Mouse (Mus musculus) kidney, embryonic 16.5 days (tissue): ENCODE measurements around the gene Mpc2. TPM values are rescaled to one million over a fixed set of nuclear protein-coding genes. Genes with fewer than 3 reads are reported as not detected.
A peak's percentile ranks its signal among the peaks of the same experiment; 100 is the strongest.

Experiments used
- ATAC-seq: fragments of 200-750 bp; cut with Nextera tagmentation; 2 replicates; pipeline ENCODE4 v1.8.0; 2017; ENCODE audit warnings: moderate TSS enrichment; ENCODE audit not compliant: low FRiP score, low TSS enrichment
- H3K27ac ChIP-seq: fragments of 300-500 bp; sonication (generic); 2 replicates; pipeline ENCODE4 v1.5.1; 2014; ENCODE audit warnings: low read length
- H3K27me3 ChIP-seq: fragments of 300-500 bp; sonication (generic); 2 replicates; pipeline ENCODE4 v1.6.1; 2014; ENCODE audit warnings: low read length, control low read depth, mixed read lengths; ENCODE audit not compliant: insufficient read depth
- H3K36me3 ChIP-seq: fragments of 300-500 bp; sonication (generic); 2 replicates; pipeline ENCODE4 v1.6.1; 2014; ENCODE audit warnings: low read length, control low read depth, mixed read lengths; ENCODE audit not compliant: insufficient read depth
- H3K4me1 ChIP-seq: fragments of 300-500 bp; sonication (generic); 2 replicates; pipeline ENCODE4 v1.6.1; 2014; ENCODE audit warnings: low read length, control low read depth, mixed read lengths; ENCODE audit not compliant: insufficient read depth
- H3K4me2 ChIP-seq: fragments of 300-500 bp; sonication (generic); replicated peaks from 2 replicates; pipeline ENCODE4 v1.6.1; 2014; ENCODE audit warnings: low read depth, low read length
- H3K4me3 ChIP-seq: fragments of 300-500 bp; sonication (generic); 2 replicates; pipeline ENCODE4 v1.5.1; 2014; ENCODE audit warnings: mild to moderate bottlenecking, low read length
- H3K9ac ChIP-seq: fragments of 300-500 bp; sonication (generic); replicated peaks from 2 replicates; pipeline ENCODE4 v1.6.1; 2014; ENCODE audit warnings: low read length
- H3K9me3 ChIP-seq: fragments of 300-500 bp; sonication (generic); 2 replicates; pipeline ENCODE4 v1.6.1; 2016; ENCODE audit warnings: low read length, control low read depth
- WGBS: fragments of 180-500 bp; shearing (Covaris S2); extraction: QIAGEN DNeasy Blood & Tissue Kit; methylation state at CpG from one replicate; pipeline ENCODE4 v1.1.7; 2014; 5-methylcytosine and 5-hydroxymethylcytosine counted together
- polyA plus RNA-seq: library from polyadenylated mRNA; unstranded; fragments of >200 nt; fragmentation: Nextera tagmentation; extraction: Ambion mirVana; gene quantifications from 2 replicates; pipeline ENCODE4 v1.2.1, GENCODE M21; 2015

The Mpc2 gene
- polyA plus RNA-seq, 1 experiment from 2014 or later: 320 TPM

- Histone ChIP-seq H3K9me3 (no peaks in the 10 kb centered on the region), H3K27ac (peak overlapping the region; percentile 99), H3K4me3 (peak overlapping the region; percentile 89), H3K27me3 (no peaks in the 10 kb centered on the region), H3K36me3 (no peaks in the 10 kb centered on the region), H3K9ac (peak overlapping the region; percentile 93), H3K4me1 (peaks cover 18% of the 10 kb centered on the region), H3K4me2 (peak overlapping the region; percentile 82)
- under 1% methylated on average over 55 of the region's 60 CpGs for WGBS
- no peak for ATAC-seq
Observed at GRCm38 (mm10) chr1:165459503-165460181, 795 bp upstream of the Mpc2 start.

- Histone ChIP-seq H3K36me3 (no peaks in the 10 kb centered on the region), H3K4me2 (peak overlapping the region; percentile 87), H3K4me3 (peak overlapping the region; percentile 89), H3K27me3 (no peaks in the 10 kb centered on the region), H3K9me3 (no peaks in the 10 kb centered on the region), H3K27ac (peak overlapping the region; percentile 99), H3K9ac (peak overlapping the region; percentile 93), H3K4me1 (peaks cover 18% of the 10 kb centered on the region)
- WGBS: under 1% methylated on average over 41 of the region's 41 CpGs
- ATAC-seq: peak; percentile 97
Observed at GRCm38 (mm10) chr1:165460801-165461377, 452 bp downstream of the Mpc2 start.

GRCm38 (mm10) chr1:165461681-165462080 is 1.2 kb downstream of the Mpc2 start:
- Histone ChIP-seq H3K4me2 (peak overlapping the region; percentile 87), H3K9me3 (no peaks in the 10 kb centered on the region), H3K9ac (peak overlapping the region; percentile 81), H3K27ac (peak overlapping the region; percentile 88), H3K4me3 (peak overlapping the region; percentile 89), H3K36me3 (no peaks in the 10 kb centered on the region), H3K27me3 (no peaks in the 10 kb centered on the region), H3K4me1 (peaks cover 18% of the 10 kb centered on the region)
- 3% methylated on average over 9 of the region's 9 CpGs for WGBS
- ATAC-seq: no peak

- Histone ChIP-seq H3K9ac (no peak overlapping the region), H3K4me1 (peaks cover 15% of the 10 kb centered on the region), H3K27ac (no peak overlapping the region), H3K4me2 (peak overlapping the region; percentile 48; the same call in 1 of the 2 replicates), H3K36me3 (no peaks in the 10 kb centered on the region), H3K4me3 (peak overlapping the region; percentile 7; the same call in 1 of the 2 replicates), H3K27me3 (no peaks in the 10 kb centered on the region), H3K9me3 (no peaks in the 10 kb centered on the region)
- no peak for ATAC-seq
- WGBS: 69% methylated on average over 1 of the region's 1 CpGs
Observed at GRCm38 (mm10) chr1:165462861-165463260, 2.4 kb downstream of the Mpc2 start.

GRCm38 (mm10) chr1:165464574-165464973 is 4.1 kb downstream of the Mpc2 start:
- no peak overlapping the region for H3K9ac ChIP-seq
- no peaks in the 10 kb centered on the region for H3K27me3 ChIP-seq
- H3K36me3 ChIP-seq: no peaks in the 10 kb centered on the region
- no peak overlapping the region for H3K4me2 ChIP-seq
- H3K4me3 ChIP-seq: no peak overlapping the region
- no peak for ATAC-seq
- H3K27ac ChIP-seq: no peak overlapping the region
- H3K4me1 ChIP-seq: 0 out of 2 replicates have a peak, but pooled peaks cover 8% of the 10 kb centered on the region
- 85% methylated on average over 3 of the region's 3 CpGs for WGBS
- no peaks in the 10 kb centered on the region for H3K9me3 ChIP-seq

GRCm38 (mm10) chr1:165468971-165469370 is 8.5 kb downstream of the Mpc2 start:
- Histone ChIP-seq H3K9me3 (no peaks in the 10 kb centered on the region), H3K27me3 (no peaks in the 10 kb centered on the region), H3K4me2 (peak overlapping the region; percentile 34), H3K4me1 (0 out of 2 replicates have a peak, but pooled peaks cover 7% of the 10 kb centered on the region), H3K27ac (peak overlapping the region; percentile 82; the same call in 1 of the 2 replicates), H3K4me3 (no peak overlapping the region), H3K36me3 (no peaks in the 10 kb centered on the region), H3K9ac (no peak overlapping the region)
- no peak for ATAC-seq

GRCm38 (mm10) chr1:165469717-165470116 is 9.3 kb downstream of the Mpc2 start:
- 0 out of 2 replicates have a peak, but pooled peaks have one; percentile 67 for ATAC-seq
- H3K27ac ChIP-seq: peak overlapping the region; percentile 69
- no peak overlapping the region for H3K4me3 ChIP-seq
- no peaks in the 10 kb centered on the region for H3K36me3 ChIP-seq
- 0 out of 2 replicates have a peak, but pooled peaks cover 7% of the 10 kb centered on the region for H3K4me1 ChIP-seq
- H3K9me3 ChIP-seq: no peaks in the 10 kb centered on the region
- H3K27me3 ChIP-seq: no peaks in the 10 kb centered on the region
- H3K9ac ChIP-seq: no peak overlapping the region
- no peak overlapping the region for H3K4me2 ChIP-seq

GRCm38 (mm10) chr1:165471490-165471889 is 11.1 kb downstream of the Mpc2 start:
- no peaks in the 10 kb centered on the region for H3K36me3 ChIP-seq
- H3K4me3 ChIP-seq: no peak overlapping the region
- ATAC-seq: no peak
- no peak overlapping the region for H3K27ac ChIP-seq
- 88% methylated on average over 1 of the region's 1 CpGs for WGBS
- H3K27me3 ChIP-seq: no peaks in the 10 kb centered on the region
- no peaks in the 10 kb centered on the region for H3K9me3 ChIP-seq
- 0 out of 2 replicates have a peak, but pooled peaks cover 7% of the 10 kb centered on the region for H3K4me1 ChIP-seq
- H3K4me2 ChIP-seq: no peak overlapping the region
- no peak overlapping the region for H3K9ac ChIP-seq

- H3K9me3 ChIP-seq: no peaks in the 10 kb centered on the region
- no peak for ATAC-seq
- no peak within 1 kb of the TSS for H3K27ac ChIP-seq
- no peak within 1 kb of the TSS for H3K9ac ChIP-seq
- H3K4me2 ChIP-seq: no peak within 1 kb of the TSS
- WGBS: 95% methylated on average over 8 of the region's 8 CpGs
- H3K4me1 ChIP-seq: no peaks in the 10 kb centered on the region
- H3K36me3 ChIP-seq: 0 out of 2 replicates have a peak, but pooled peaks cover 8% of the 10 kb centered on the region
- no peak within 1 kb of the TSS for H3K4me3 ChIP-seq
- no peaks in the 10 kb centered on the region for H3K27me3 ChIP-seq
Observed at GRCm38 (mm10) chr1:165484688-165485233, 24.3 kb downstream of the Mpc2 start, which contains the start of gene Adcy10. Gene Adcy10, plus strand, starts transcription at chr1:165485183.

GRCm38 (mm10) chr1:165486108-165486507 is 25.7 kb downstream of the Mpc2 start:
- 90% methylated on average over 2 of the region's 2 CpGs for WGBS

More at GRCm38 (mm10) chr1:165486108-165486507, 25.7 kb downstream of the Mpc2 start:
- Histone ChIP-seq H3K27me3 (no peaks in the 10 kb centered on the region), H3K27ac (no peak overlapping the region), H3K9ac (no peak overlapping the region), H3K4me3 (no peak overlapping the region), H3K4me1 (no peaks in the 10 kb centered on the region), H3K4me2 (no peak overlapping the region), H3K9me3 (no peaks in the 10 kb centered on the region), H3K36me3 (0 out of 2 replicates have a peak, but pooled peaks cover 3% of the 10 kb centered on the region)
- ATAC-seq: no peak
